Mouse (Mus musculus): Measurements from ENCODE around the gene Il4ra. TPM values are rescaled to one million over a fixed set of nuclear protein-coding genes. Genes with fewer than 3 reads are reported as not detected.

The Il4ra gene
- polyA plus RNA-seq, 1 experiment, result 31.9 TPM

GRCm38 (mm10) chr7:125577486-125578088 is 25.7 kb downstream of the Il4ra start:
- Histone ChIP-seq H3K9me3 (no peaks in the 10 kb centered on the region), H3K4me3 (replicated peaks) (peak overlapping the region; percentile 11), H3K27me3 (replicated peaks) (no peaks in the 10 kb centered on the region), H3K4me1 (peaks cover 98% of the 10 kb centered on the region), H3K36me3 (replicated peaks; ENCODE audit: low read length) (peaks cover 60% of the 10 kb centered on the region)
- TF ChIP-seq FLI1 (IDR thresholded peaks at IDR 0.05; ENCODE audit: low read length) (no peak), GATA1 (IDR thresholded peaks at IDR 0.05; ENCODE audit: borderline replicate concordance, low read length) (no peak)

- Histone ChIP-seq H3K9me3 (no peaks in the 10 kb centered on the region), H3K4me1 (peaks cover 98% of the 10 kb centered on the region), H3K4me3 (replicated peaks) (peak overlapping the region; percentile 11), H3K27me3 (replicated peaks) (no peaks in the 10 kb centered on the region), H3K36me3 (replicated peaks; ENCODE audit: low read length) (peaks cover 54% of the 10 kb centered on the region)
- TF ChIP-seq GATA1 (IDR thresholded peaks at IDR 0.05; ENCODE audit: borderline replicate concordance, low read length), result no peak
Observed at GRCm38 (mm10) chr7:125578106-125578505, 26.2 kb downstream of the Il4ra start.

GRCm38 (mm10) chr7:125579545-125580219 is 27.8 kb downstream of the Il4ra start:
- Histone ChIP-seq H3K27me3 (replicated peaks) (no peaks in the 10 kb centered on the region), H3K36me3 (replicated peaks; ENCODE audit: low read length) (peaks cover 39% of the 10 kb centered on the region), H3K4me3 (replicated peaks) (peak overlapping the region; percentile 80), H3K4me1 (peaks cover 94% of the 10 kb centered on the region), H3K9me3 (no peaks in the 10 kb centered on the region)
- TF ChIP-seq GATA1 (IDR thresholded peaks at IDR 0.05; ENCODE audit: borderline replicate concordance, low read length), result no peak
- TF ChIP-seq FLI1 (IDR thresholded peaks at IDR 0.05; ENCODE audit: low read length), result no peak

GRCm38 (mm10) chr7:125580220-125580549 is 28.3 kb downstream of the Il4ra start:
- TF ChIP-seq FLI1 (IDR thresholded peaks at IDR 0.05; ENCODE audit: low read length) (no peak), GATA1 (IDR thresholded peaks at IDR 0.05; ENCODE audit: borderline replicate concordance, low read length) (no peak)
- no peaks in the 10 kb centered on the region for H3K9me3 ChIP-seq
- H3K4me1 ChIP-seq, result peaks cover 89% of the 10 kb centered on the region
- no peaks in the 10 kb centered on the region for H3K27me3 ChIP-seq (replicated peaks)
- H3K4me3 ChIP-seq (replicated peaks), result peak overlapping the region; percentile 80
- peaks cover 34% of the 10 kb centered on the region for H3K36me3 ChIP-seq (replicated peaks; ENCODE audit: low read length)

- H3K36me3 ChIP-seq (replicated peaks; ENCODE audit: low read length), result peaks cover 28% of the 10 kb centered on the region
- peaks cover 83% of the 10 kb centered on the region for H3K4me1 ChIP-seq
- H3K9me3 ChIP-seq, result 0 out of 2 replicates have a peak, but pooled peaks cover 4% of the 10 kb centered on the region
- no peak for TF ChIP-seq FLI1 (IDR thresholded peaks at IDR 0.05; ENCODE audit: low read length)
- TF ChIP-seq GATA1 (IDR thresholded peaks at IDR 0.05; ENCODE audit: borderline replicate concordance, low read length), result no peak
- no peaks in the 10 kb centered on the region for H3K27me3 ChIP-seq (replicated peaks)
- H3K4me3 ChIP-seq (replicated peaks), result peak overlapping the region; percentile 93
Observed at GRCm38 (mm10) chr7:125580625-125581316, 28.9 kb downstream of the Il4ra start.

GRCm38 (mm10) chr7:125581317-125581672 is 29.4 kb downstream of the Il4ra start:
- Histone ChIP-seq H3K36me3 (replicated peaks; ENCODE audit: low read length) (peaks cover 23% of the 10 kb centered on the region), H3K4me1 (peaks cover 79% of the 10 kb centered on the region), H3K4me3 (replicated peaks) (peak overlapping the region; percentile 93), H3K27me3 (replicated peaks) (no peaks in the 10 kb centered on the region), H3K9me3 (peaks cover 4% of the 10 kb centered on the region; the same call in 1 of the 2 replicates)
- TF ChIP-seq FLI1 (IDR thresholded peaks at IDR 0.05; ENCODE audit: low read length) (no peak), GATA1 (IDR thresholded peaks at IDR 0.05; ENCODE audit: borderline replicate concordance, low read length) (no peak)

- Histone ChIP-seq H3K9me3 (peaks cover 11% of the 10 kb centered on the region), H3K4me3 (replicated peaks) (no peak overlapping the region), H3K4me1 (peaks cover 69% of the 10 kb centered on the region), H3K36me3 (replicated peaks; ENCODE audit: low read length) (peaks cover under 1% of the 10 kb centered on the region), H3K27me3 (replicated peaks) (no peaks in the 10 kb centered on the region)
- no peak for TF ChIP-seq FLI1 (IDR thresholded peaks at IDR 0.05; ENCODE audit: low read length)
- no peak for TF ChIP-seq GATA1 (IDR thresholded peaks at IDR 0.05; ENCODE audit: borderline replicate concordance, low read length)
Observed at GRCm38 (mm10) chr7:125583325-125584004, 31.5 kb downstream of the Il4ra start.

GRCm38 (mm10) chr7:125584005-125584369 is 32.1 kb downstream of the Il4ra start:
- peaks cover 69% of the 10 kb centered on the region for H3K4me1 ChIP-seq
- H3K9me3 ChIP-seq, result peaks cover 11% of the 10 kb centered on the region
- H3K4me3 ChIP-seq (replicated peaks), result no peak overlapping the region
- peaks cover 3% of the 10 kb centered on the region for H3K36me3 ChIP-seq (replicated peaks; ENCODE audit: low read length)
- TF ChIP-seq GATA1 (IDR thresholded peaks at IDR 0.05; ENCODE audit: borderline replicate concordance, low read length) (no peak), FLI1 (IDR thresholded peaks at IDR 0.05; ENCODE audit: low read length) (no peak)
- H3K27me3 ChIP-seq (replicated peaks), result no peaks in the 10 kb centered on the region

- Histone ChIP-seq H3K4me3 (replicated peaks) (peak overlapping the region; percentile 81), H3K9me3 (peaks cover 11% of the 10 kb centered on the region), H3K27me3 (replicated peaks) (no peaks in the 10 kb centered on the region), H3K36me3 (replicated peaks; ENCODE audit: low read length) (peaks cover 5% of the 10 kb centered on the region), H3K4me1 (peaks cover 56% of the 10 kb centered on the region)
- TF ChIP-seq GATA1 (IDR thresholded peaks at IDR 0.05; ENCODE audit: borderline replicate concordance, low read length) (no peak; the same call in 2 of the 3 replicates), FLI1 (IDR thresholded peaks at IDR 0.05; ENCODE audit: low read length) (no peak)
Observed at GRCm38 (mm10) chr7:125586355-125586754, 34.4 kb downstream of the Il4ra start.
